Mouse (Mus musculus) embryo, embryonic 10 days (tissue): Measurements from ENCODE around the gene Cfap58.

Experiments
- DNase-seq: peaks from one replicate; pipeline ENCODE4 v3.0.0-alpha.2; 2015; ENCODE audit warnings: low spot score

Gene Cfap58

GRCm38 (mm10) chr19:47917396-47917795, 20.1 kb upstream of the Cfap58 start:
- DNase-seq = peak; percentile 54

GRCm38 (mm10) chr19:47918016-47918415, 19.5 kb upstream of the Cfap58 start:
- DNase-seq = no peak

GRCm38 (mm10) chr19:47918455-47919101, 18.9 kb upstream of the Cfap58 start:
- DNase-seq = peak; percentile 67

- DNase-seq = peak; percentile 92
Observed at GRCm38 (mm10) chr19:47919126-47919965, 18.1 kb upstream of the Cfap58 start, which contains the start of the genes Cfap43 and Itprip. Gene Cfap43, minus strand, starts transcription at chr19:47919287. Gene Itprip, minus strand, starts transcription at chr19:47919299.

DNA sequence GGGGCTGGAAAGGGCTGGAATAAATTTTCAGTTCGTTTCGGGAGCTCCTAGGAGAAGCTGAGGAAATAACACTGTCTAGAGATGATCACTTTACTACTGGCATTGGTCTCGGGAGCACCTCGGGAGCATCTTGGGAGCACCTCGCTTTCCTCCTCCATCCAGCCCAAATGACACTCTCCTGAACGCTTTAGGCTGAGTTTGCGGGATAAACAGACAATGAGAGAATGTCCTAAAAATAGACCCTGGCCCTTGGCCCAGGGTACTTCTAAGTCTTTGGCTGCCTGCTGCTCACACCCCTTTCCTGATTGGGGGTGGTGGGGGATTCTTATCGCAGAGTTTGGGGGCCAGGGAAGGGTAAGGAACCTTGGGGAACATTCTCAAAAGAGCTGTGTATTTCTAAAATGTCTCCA, 17.5 kb upstream of the Cfap58 start:
- DNase-seq = peak; percentile 42

DNA sequence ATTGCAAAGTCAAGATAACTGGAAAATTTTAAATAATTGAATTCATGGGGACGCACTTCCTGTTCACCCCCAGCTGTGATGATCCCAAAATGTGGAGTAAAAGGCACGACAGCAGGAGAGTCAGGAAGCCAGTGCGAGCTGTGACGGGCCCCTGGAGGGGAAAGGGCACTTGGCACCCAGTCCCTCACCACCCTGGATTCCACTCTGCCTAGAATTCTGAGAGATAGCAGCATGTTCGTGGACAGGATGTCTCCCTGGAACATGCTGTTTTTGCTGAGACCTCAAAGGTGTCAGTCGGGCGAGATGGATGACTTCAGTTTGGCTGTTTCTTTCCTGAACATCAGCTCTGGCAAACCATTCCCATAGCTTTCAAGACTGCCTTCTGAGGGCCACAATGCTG, 11.7 kb upstream of the Cfap58 start:
- no peak for DNase-seq

DNA sequence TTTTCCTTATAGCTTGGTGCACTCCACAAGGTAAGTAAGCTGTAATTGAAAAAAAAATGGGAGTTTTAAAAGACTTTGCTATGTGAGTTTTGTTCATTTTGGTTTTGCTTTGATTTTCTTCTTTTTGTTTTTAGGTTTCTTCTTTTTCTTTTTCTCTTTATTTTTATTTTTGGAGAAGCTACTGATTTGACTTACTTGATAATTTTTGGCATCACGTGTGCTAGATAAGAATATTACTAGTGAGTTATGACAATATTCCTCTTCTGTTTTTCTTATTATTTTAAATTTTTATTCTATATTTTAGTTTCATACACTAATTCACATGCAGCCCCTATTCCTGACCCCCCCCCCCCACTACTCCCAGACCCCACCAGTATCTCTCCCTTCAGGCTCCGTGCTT, 10.4 kb upstream of the Cfap58 start:
- no peak for DNase-seq

DNA sequence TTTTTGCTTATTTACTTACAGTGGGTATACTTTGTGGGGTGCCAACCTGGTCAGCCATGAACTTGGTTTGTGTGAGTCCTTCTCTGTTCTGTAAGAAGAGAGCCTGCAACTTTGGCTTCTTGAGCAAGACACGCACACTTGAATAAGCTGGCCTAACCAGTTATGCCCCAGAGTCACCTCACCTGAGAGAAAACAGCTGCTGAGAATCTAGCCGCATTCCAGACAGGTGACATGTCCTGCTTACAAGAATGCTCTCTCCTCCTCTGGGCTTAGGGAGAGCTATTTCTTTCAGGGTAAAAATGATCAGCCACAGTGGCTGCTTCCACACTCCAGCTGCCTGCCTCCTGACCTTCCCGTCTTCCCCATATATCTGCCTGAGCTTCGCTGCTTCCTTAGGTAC, 8.4 kb upstream of the Cfap58 start:
- DNase-seq = no peak

GRCm38 (mm10) chr19:47931982-47932638, 5.4 kb upstream of the Cfap58 start:
- peak; percentile 86 for DNase-seq

GRCm38 (mm10) chr19:47934146-47934545, 3.3 kb upstream of the Cfap58 start:
- DNase-seq = no peak

DNA sequence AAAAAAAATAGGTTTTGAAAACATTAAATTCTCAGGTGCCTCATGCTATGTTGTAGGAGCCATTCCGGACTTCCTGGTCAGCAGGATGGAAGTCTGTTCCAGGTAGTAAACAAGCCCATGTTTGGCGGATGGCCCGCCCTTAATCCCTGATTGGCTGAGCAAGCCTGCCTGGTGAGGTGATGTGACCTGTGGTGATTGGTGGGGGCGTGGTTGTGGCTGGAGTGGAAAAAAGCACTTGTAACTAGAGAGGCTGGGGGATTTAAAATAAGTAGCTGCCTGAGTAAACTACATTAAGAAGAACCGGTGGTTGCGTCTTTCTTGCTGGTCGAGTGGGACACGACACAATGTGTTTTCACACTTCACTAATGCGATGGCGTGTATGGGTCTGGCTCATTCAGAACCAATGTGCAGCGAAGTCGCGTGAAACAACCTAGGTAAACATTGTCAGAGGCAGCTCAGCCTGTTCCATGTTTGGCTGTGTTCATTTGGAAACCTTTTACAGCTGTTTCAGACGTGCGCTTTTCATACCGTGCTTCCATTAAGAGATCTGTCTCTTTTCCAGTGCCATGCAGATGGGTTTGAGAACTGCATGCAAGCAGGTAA, 2.7 kb upstream of the Cfap58 start:
- DNase-seq = no peak

DNA sequence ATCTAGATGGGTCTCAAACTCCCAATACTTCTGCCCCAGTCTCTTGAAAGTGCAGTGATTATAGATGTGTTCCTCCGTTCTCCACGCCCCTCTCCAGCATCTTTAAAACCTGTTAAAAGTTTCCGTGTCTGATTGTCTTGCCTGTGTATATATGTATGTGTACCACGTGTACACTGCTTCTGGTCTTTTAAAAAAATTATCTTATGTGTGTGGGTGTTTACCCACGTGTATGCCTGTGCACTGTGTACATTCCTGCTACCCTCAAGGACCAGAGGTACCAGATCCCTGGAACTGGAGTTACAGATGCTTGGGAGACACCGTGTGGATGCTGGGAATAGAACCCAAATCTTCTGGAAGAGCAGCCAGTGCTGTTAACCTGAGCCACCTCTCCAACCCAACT, 1.9 kb upstream of the Cfap58 start:
- no peak for DNase-seq

DNA sequence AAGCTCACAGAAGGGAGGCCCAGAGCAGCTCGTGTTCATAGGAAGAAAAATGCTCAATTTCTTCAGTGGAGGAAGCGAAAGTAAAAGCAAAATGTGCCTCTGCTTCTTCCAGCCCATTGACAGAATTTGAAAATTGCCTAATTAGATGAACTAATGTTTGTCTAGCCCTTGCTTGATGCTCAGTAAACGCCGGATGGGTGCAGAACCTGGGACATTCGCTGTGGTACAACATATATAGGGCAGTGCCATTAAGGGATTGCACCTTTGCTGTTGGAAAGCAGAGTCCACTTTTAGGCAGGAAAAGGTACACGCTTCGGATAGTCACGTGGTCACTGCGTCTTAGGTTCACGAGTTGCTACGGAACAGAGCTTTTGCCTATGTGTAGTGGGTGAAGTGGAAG, 985 bp upstream of the Cfap58 start:
- DNase-seq = no peak

- no peak for DNase-seq
Observed at GRCm38 (mm10) chr19:47936938-47937337, 537 bp upstream of the Cfap58 start.

- DNase-seq = no peak
Observed at GRCm38 (mm10) chr19:47939361-47939760, 1.9 kb downstream of the Cfap58 start.

DNA sequence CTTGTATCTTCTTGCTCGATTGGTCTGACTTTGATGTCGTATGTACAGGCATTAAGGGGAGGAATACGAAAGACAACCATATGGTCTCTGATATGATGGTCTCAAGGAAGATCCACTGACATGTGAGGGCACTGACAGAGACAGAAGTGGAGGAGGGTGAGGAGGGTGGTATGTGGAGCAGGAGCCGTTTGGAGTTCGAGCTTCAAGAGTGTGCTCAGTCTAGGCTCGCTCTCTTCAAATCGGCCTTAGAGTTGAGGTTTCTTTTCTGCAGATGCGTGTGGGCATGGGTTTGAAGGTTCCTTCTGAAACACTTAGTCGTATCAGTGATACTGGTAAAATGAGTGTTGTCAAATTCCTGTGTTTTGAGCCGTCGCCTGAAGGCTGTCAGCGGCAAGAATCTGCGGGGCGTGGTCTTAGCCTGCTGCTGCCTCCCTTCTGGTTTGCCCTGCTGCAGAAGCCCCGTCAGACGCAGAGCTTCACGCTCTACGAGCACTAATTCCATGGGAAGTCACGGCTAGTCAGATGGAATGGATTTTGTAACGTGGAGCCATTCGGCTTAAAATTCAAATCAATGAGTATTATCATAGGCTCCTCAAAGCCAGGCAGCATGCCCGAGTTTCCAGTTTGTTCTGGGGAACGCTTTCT, 9.5 kb downstream of the Cfap58 start:
- peak; percentile 48 for DNase-seq

- no peak for DNase-seq
Observed at GRCm38 (mm10) chr19:47950946-47951345, 13.5 kb downstream of the Cfap58 start.

GRCm38 (mm10) chr19:47953169-47953568, 15.7 kb downstream of the Cfap58 start:
- no peak for DNase-seq

DNA sequence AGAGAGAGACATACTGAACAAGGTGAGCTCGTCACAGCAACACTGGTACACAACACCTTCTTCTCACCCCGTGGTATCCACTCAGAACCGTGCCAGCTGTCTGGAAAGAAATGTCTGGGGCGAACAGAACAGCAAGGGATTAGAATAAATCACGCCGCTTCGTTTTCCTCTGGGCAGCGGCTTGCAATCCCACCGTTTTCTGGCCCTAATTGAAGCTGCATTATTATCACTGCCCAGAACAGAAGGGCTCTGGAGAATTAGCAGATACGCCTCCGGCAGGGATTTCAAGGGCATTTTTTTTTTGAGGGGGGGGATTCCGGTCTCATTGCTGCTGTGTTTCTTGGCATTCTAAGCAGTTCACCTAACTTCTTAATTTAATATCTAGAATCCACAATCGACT, 20.7 kb downstream of the Cfap58 start:
- no peak for DNase-seq

DNA sequence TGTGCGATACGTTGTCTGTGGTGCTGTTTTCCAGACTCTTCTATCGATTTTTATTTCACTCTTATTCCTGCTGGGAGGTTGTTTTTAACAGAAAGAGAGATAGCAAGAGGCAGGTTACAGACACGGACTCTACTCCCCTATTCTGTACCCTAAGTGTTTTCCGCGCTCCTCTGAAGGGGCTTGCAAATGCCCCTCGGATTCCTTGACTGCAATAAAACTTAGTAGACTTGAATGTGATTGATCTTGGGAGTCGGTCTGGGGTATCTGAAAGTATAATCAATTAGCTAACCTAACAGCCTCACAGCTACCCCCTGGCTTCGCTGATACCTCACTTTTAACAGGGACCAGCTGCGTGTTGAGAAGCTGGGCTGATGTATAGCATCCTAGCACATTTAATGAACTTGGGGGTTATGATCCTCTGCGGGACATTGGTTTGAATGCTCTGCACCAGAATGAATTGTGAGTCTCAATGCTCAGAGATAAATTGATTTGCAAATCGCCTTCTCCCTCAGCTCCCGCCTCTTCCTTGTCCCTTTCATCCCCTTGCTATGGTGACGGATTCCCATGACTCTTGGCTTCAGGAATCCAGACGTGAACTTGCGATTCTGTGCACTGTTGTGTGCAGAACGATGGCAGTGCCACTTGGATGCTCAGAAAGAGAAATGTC, 31.7 kb downstream of the Cfap58 start:
- peak; percentile 37 for DNase-seq

DNA sequence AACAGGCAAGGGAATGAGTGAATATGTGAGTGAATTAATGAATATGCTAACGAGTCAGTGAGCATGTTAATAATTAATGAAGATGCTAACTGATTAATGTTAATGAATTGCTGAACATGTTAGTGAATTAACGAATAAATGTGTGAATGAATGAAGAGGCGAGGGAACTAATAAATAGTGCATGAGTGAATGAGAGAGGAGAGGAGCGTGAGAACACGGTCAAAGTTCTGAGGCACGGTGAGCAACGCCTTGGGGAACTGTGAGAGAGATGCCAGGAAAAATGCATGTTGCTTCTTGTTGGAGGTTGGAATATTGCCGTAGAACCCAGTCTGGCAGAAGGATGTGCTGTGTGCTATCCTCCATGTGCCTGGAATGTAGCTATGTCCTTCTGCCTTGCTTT, 33.6 kb downstream of the Cfap58 start:
- DNase-seq = no peak
